Mouse (Mus musculus) hindlimb bud, embryonic 11.5 days (tissue): ENCODE results near the gene Zfp518a.

ENCODE experiments used
- DNase-seq: peaks from one replicate; pipeline ENCODE4 v3.0.0-alpha.2; 2012; ENCODE audit warnings: low read depth, low spot score; ENCODE audit errors: extremely low spot score

Gene Zfp518a

DNA sequence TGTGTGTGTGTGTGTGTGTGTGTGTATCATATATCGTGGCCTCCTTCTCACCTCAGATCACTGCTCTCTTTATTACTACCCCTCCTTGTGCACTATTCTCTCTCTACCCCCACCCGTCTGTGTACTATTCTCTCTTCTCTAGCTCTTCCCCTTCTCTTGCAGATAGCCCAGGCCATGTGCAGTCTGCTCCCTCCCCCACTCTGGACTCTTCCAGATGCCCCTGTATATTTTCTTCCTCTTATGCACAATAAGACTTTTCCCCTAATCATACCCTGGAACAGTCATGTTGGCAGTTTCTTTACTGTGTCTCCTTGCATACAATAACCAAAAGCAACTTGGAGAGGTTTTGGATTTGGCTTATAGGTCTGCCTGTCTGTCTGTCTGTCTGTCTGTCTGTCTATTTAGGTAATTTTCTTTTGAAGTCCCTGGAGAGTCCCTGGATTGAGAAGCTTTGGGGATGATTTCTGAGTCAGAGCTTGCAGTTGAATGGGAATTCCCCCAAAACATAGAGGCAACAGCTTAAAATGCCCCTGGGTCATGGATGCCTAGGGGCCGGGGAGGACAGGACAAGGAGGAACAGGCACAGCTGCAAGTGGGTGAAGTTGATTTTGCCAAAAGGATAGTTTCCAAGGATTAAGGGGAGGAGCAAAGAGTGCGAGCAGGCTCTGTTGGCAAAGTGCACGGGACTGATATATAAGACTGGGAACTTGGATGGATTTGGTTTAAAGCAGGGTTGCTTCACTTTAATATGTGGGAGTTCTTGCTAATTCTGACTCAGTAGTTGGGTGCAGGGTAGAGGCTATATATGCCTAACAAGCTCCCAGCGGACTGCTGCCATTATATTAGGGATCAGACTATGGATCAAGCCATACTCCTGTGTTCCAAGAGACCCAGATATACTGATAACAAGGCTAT is 70.7 kb downstream of the Zfp518a start:
- DNase-seq: no peak
